Mouse (Mus musculus) liver, postnatal 0 days (tissue): ENCODE measurements at regions not wholly inside any gene's neighbourhood (a gene's known extent, or its start where the extent isn't known, plus 50 kb on each side); places are given as distances from the start of the nearest gene placed in this dataset.

Experiments
- CTCF ChIP-seq: sonication (generic); IDR thresholded peaks from 2 replicates; pipeline ENCODE4 v1.5.1; 2016; ENCODE audit warnings: antibody characterized with exemption, low read depth
- EP300 ChIP-seq: IDR thresholded peaks from 2 replicates; pipeline ENCODE4 v1.6.1; 2016; ENCODE audit warnings: antibody characterized with exemption, low read depth, mild to moderate bottlenecking

- TF ChIP-seq CTCF (no peak), EP300 (no peak)
Measured at GRCm38 (mm10) chr3:21982991-21983390, 93.5 kb upstream of the Tbl1xr1 start.
